Mouse (Mus musculus): Measurements from ENCODE around the gene Arl6. TPM values are rescaled to one million over a fixed set of nuclear protein-coding genes. Genes with fewer than 3 reads are reported as not detected.

Arl6 gene
- polyA plus RNA-seq (2015; fragmentation: Nextera tagmentation; extraction: Ambion mirVana): 55.7 and 59.9 TPM in 2 replicates

DNA sequence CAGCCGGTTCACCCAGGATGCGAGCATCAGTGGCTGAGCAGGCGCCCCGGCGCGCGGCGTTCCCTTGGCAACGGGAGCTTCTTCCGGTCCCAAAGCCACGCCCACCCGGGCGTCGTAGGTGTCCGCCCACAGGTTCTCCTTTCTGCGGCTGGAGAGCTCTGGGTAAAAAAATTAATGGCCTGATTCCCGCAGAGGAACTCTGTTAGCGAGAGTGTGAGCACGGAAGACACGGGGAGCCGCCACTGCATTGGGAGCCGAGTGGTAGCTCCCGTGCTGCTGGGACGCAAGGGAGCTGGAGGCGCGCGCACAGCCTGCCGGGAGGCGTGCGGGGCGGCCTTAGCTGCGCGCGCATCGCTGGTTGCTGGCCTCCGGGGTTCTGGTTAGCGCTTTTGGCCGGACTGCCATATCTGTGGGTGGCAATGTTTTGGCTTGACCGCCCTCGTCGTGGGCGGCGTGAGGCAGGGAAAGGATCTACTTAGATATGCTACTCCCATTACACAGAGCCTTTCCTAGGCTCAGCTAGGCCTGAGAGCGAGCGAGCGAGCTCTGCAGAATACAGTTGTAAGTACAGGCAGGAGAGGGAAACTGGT, at the start of gene Arl6:
Gene Arl6, minus strand, starts transcription at position 290 of the 590 bp plus-strand sequence.

DNA sequence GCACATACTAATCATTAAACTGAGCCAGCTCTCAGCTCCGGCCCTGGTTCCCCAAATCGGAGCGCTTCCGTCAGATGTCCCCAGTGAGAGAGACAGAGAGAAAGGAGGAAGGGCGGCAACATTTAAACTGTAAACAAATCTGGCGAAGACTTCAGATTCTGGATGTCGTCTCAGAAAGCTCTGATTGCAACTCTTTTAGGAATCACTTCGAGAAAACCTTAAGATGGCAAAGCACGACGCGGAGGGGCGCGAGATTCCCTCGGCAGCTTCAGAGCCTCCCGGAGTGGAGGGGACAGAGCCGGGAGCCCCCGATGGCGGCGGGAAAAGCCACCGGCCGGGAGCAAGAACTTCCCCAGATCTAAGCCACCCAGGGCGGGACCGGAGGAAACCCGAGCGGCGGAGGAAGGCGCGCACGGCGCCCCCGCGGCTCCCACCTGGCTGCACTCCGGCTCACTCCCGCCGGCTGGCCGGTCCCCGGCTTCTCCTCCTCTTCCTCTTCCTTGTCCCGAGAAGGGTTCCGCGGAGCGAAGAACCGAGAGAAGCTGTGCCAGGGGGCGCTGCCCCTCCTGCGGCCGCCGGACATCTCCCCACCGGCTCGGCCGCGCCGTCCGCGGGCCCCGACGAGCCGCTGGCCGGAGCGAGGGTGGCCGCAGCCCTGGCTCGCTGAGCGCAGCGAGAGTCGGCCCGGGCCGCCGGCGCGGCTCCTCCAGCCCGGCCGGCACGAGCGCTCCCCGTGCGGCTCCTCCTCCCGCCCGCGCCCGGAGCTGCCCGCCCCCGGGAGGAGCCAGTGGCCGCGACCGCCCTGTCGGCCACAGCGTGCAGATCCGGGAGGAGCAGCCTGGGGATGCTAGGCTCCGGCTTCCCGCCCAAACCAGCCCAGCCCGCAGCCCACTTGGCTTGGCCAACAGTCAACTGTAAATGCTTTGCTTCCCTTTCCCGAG, 38.6 kb downstream of the Arl6 start, which contains the start of gene Crybg3:
Gene Crybg3, minus strand, starts transcription at position 669 of the 941 bp plus-strand sequence.

Other genes starting within 250 kb of the Arl6 start
- 0.06 TPM in 1 of 2 replicates, not detected in the other for gene Gabrr3, start 232.1 kb downstream of the Arl6 start, polyA plus RNA-seq (2015; fragmentation: Nextera tagmentation; extraction: Ambion mirVana)
- 11.9 and 12.6 TPM in 2 replicates for gene Riox2, start 167.6 kb downstream of the Arl6 start, polyA plus RNA-seq (2015; fragmentation: Nextera tagmentation; extraction: Ambion mirVana)
- 1.6 and 2.0 TPM in 2 replicates for gene Crybg3, start 38.4 kb downstream of the Arl6 start, polyA plus RNA-seq (2015; fragmentation: Nextera tagmentation; extraction: Ambion mirVana)

All from neural tube, postnatal 0 days (tissue).